Mouse (Mus musculus): Measurements from ENCODE around the gene Six4.
"Not testable (repeated sequence)": the region's sequence is repeated elsewhere in the genome, so short reads cannot be mapped to it uniquely, and the experiment has no call there.

The Six4 gene

DNA sequence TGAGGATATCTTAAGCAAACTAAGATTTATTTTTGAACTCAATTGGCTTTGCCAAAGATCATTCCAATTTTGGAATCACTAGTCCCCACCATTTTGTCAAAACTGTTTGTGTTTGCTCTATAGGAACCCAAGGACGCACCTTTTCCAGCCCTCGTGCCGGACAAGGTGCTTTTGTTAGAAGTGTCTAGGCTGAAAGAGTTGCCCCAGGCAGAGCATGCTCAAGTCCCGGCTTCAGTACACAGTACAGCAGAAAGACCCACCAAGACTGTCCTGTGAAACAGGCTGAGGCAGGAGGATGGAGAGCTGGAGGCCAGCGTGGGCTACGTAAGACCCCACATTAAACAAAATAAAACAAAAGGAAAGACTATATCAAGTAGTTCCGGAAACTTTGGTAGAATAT, 26.2 kb downstream of the Six4 start:
- no peak for DNase-seq

DNA sequence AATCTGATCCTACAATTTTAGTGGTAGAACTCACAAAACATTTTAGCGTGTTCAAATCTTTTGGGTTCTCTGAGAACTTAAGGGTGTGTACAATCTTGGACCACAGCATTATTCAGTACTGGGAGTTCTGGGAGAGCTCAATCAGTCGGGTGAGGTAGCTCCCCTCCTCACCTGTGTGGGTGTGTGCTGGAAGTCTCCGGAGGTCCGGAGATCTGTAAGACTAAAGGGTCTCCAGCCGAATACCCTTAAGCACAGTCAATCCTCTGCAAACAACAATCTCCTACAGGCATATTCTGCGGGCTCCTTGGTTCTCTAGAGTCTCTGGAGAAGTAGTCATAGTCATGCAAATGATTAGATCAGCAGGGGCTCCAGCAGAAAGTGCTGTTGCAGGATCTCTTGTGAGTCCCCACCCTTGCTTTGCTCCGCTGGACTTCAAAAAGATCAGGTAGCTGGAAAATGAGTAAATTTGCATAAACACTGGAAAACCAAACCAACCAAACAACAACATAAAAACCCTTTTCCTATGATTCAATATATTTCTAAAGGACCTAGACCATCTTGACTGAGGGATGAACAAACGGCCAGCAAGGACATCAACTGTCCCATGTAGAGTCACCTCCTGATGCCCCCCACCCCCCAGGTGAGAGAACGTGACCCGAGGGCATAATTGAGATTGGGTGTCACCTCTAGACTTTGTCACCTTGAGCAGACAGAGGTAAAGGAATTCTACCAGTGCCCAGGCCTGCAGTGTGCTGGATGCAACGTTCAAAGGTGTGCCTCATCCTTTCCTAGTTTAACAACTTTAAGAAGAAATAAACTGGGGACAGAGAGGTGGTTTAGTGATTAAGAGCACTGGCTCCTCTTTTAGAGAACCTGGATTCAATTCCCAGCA, 27.3 kb downstream of the Six4 start:
- DNase-seq, result no peak

DNA sequence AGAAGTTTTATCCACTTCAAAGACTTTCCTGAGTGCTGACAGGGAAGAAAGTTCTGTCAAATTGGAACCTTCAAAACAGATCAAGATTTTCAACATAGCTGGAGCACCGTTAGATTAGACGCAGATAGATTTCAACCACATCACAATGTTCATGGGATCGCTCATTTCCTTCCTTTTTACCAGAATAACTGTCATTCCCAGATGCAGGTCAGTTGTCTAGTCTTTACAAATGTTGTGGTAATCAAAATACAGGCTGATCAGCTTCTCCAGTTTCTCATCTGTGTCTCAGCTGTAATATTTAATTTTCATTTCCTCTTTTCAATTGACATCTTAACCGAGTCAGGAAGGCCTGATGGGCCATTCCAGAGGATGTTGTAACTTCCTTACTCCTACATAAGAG, 29.5 kb downstream of the Six4 start:
- no peak for DNase-seq

DNA sequence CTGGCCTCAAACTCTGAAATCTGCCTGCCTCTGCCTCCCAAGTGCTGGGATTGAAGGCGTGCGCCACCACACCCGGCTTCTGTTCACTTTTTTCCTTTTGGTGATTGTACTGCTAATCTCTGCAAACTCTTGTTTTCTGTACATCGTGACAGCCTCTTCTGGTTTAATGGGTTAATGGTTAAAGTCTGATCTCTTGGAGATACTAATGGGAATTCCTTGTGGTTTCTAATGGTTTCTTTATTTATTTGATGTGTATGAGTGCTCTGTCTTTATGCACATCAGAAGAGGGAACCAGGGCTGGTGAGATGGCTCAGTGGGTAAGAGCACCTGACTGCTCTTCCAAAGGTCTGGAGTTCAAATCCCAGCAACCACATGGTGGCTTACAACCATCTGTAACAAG, 31.4 kb downstream of the Six4 start:
- DNase-seq, result not testable (repeated sequence)

DNA sequence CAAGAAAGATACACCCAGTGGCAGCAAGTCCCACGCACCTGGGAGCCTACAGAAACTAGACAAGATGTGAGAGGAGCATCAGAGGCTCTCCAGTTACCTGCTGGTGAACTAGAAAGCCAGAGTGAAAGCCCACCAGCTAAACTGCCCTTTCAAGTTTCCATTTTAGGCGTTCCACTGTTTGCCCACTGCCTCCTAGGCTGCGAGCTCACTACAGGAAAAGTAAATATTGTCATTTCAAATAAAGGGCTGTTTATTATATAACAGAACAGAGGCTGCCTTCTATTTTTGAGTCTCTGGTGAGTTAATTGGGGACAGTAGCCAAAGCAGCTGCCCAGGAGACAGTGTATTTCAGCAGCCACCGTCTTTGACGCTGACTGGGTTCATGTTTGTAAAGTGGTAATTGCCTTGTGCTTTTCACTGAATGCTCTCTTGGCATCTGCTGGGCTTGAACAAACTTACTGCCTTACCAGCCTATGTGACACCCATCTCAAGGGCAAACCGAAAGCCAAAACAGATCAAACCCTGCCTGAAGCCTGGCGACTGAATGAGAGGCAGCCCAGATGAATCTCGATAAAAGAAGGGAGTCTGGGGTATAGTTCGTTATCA, 52.3 kb downstream of the Six4 start:
- no peak for DNase-seq

DNA sequence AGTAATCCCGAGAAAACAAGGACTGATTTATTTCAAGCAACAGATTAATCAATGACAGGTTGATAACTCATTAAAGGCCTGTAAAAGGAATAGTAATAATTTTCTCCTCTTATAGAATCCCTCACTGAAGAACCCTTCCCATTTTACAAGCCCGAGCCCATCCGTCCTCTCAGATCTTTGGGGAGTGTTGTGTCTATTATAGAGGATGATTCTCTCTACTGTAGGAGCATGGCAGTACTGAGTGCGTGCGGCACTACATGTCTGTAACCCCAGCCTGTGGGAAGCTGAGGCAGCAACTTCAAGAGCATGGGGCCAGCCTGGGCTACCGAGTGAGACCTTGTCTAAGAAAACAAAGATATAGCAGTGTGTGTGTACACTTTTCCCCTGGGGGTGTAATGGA, 55.8 kb downstream of the Six4 start:
- DNase-seq, result no peak

DNA sequence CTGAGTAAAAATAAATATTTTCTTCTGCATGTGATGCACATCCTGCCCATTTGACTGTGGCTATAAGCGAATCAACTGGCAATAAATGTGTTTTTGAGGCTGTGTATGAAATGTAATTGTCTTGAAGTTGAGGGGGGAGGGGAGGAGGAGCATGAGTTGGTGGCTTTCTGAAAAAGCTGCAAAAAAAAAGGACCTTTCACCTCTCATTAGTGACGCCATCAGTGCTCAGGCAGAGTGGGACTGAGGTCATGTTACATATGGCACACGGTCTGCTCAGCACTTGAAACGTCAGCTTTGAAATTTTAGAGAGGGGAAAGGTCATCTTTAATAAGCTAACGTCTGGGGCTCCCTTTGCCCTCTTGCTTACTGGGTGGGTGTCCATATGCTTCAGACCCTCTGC, 57.8 kb downstream of the Six4 start:
- no peak for DNase-seq

DNA sequence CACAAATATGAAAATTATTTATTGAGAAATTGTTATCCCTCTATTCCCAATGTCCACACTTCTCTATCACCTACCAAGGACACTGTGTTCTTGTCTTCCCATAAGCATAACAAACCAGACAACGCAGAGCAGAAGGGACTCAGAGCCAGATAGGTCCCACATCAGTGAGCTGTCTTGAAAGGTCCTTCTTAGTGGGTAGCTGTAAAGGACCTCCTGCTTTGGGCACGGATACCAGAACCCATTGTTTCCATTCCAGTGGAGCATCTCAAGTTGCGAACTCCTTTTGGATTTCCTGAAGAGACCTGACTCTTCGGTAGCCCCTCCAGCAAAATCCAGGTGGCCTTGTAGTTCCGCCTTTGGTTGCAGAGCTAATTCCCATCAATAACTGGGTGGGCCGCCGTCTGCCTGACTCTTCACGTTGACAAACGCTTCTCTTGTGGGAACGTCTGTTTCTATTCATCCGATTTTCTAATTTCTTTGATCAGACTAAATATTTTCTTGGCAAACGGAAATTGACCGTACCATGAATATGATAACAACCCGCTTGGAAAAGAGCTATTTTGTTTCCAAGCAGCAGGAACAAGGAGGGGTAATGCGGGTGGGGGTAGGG, 58.6 kb downstream of the Six4 start:
- DNase-seq, result no peak

DNA sequence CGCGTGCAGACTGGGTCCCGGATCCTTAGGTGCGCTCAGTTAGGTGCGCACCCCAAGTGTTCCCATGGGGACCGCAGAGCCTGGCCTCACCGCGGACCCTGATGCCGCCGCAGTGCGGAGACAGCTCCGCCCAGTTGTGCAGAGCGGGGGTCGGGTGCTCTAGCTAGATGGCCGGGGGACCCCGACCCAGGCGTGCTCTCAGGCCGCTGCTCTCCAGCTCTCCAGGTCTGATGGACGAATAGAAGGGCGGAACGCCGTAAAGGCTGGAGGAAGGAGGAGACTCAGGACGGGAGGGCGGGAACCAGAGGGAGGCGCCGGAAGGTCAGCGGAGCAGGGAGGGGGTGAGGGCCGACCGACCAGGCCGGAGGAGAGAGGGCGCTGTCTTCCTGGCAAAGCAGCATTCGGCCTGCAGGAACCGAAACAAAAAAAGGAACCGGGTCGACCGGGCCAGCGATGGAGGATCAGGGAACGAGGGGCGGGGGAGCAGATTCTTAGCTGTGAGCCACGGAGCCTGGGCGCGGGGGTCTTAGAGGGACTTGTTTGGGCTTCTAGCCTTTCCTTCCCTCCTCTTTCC, 59.5 kb downstream of the Six4 start, which contains the start of gene Six1:
Gene Six1, minus strand, starts transcription at position 220 of the 574 bp plus-strand sequence.
- DNase-seq, result peak; percentile 27

DNA sequence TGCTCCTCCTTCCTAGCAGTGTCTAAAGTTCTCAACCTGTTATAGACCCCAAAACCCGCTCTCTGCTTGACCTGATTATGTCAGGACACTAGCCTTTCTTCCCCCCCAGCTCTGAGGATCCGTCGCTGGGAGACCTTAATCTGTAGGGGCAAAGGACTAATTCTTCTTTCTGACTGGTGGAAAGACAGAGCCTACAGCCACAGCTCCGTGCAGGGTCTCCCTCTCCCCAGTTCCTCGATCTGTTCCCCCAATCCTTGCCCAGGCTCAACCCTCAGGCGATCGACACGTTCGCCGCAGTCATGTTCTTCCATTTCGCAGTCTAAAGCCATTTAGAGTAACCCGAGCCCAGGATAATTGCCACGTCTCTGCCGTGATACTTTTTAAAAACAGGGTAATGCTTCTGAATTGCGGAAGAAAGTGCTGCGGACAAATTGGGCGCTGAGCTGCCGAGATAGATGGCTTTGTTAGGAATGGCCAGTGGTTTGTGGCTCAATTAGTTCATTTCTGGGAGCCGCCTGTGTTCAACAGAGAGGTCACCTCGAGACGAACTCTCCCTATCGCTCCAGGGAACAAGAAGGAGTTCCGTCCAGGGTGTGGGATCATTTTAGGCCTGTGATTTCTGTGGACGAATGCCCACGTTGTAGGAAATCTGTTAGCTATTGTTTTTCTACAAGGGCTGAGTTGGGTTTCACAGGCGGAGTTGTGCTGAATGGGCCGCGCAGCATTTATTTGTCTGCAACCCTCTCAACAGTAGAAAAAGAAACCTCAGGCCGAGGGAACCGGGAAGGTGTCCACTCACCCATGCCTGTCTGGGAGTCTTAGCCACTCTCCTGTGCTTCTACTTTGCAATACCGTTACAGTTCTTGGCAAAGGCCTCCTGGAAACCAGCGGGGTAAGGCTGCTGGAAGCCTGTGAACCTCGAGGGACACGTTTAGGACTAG, 60.3 kb downstream of the Six4 start:
- no peak for DNase-seq

DNA sequence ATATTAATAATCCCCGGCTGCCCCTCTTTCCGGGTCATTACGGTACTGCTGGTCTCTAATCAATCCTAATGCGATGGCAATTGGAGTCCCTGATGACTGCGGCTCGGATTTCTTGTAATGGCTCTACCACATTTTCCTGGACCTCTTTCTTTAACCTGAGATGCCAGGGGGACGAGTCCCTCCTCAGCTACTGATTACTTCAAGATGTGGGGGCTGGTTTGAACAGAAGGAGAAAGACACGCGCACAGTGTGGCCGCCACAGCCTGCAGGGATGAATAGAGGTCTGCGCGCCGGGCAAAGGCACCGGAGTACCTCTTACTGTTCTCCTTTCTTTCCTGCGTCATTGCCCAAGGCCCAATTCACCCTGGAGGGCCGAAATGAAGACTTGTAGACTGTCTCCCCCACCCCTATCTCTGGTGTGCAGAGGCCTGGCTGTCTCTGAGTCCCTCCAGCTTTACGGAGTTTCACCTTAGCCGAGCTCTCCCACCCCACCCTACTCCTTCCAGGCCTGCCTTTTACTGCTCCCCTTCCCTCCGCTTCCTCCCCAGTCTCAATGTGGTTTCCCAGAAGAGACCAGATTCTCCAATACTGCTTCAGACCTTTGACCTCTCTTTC, 61.1 kb downstream of the Six4 start:
- DNase-seq, result no peak

DNA sequence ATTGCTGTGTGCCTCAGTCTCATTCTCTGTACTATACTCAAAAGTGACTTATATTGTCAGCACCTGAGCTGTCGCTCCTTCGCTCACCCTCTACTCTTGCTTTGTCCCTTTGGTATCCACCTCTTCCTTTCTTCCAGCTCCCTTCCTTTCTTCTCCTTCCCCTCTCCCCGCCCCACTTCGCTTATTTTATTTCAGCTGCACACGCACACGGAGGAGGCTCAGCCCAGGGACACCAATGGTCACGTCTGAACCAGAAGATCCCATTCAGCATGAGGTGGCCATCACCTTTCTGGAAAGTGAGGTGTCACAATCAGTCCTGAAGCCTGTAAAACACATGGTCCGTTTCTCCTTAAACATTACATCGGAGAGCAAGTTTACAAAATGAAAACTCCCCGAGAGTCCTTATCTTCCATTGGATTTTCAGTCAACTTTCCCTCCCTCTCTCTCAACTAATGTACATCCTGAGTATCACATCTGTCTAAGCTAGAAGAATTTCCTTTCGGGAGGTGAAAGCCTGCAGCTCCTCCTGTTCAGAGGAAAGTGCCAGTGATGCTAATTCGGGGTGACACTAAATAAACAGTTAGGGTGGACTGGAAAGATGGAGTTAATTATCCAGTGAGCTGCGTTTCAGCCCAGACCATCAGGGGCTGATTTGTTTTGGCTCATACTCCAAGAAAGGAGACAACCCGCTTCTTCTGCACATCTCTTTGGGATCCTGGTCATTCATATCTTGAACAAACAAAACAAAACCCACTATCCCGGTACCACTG, 62.3 kb downstream of the Six4 start:
- no peak for DNase-seq

DNA sequence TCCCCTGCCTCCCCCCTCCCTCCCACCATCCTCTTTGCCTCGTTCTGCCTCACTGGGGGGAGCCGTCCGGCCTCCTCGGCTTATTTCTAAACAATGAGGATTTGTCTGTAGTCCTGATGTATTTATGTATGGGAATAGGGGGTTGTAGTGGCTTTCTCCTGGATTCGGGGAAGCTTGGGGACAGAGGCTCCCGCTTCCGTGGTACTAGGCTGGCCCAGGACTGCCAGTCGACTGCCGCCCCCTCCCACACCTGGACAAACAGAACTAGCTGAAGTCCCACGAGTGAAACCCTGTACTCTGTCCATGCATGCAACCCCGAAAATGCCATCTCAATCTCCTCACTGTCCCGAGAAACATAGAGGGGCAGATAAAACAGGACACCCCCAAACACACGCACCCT, 63.0 kb downstream of the Six4 start:
- DNase-seq, result no peak
